Mouse (Mus musculus) frontal cortex, postnatal 14 days (tissue): ENCODE measurements around the gene Vcp.

Source experiments
- DNase-seq, 2 experiments: peaks; one replicate each; pipeline ENCODE4 v3.0.0; 2022; ENCODE audit warnings: low spot score in 2 of 2

Vcp gene

DNA sequence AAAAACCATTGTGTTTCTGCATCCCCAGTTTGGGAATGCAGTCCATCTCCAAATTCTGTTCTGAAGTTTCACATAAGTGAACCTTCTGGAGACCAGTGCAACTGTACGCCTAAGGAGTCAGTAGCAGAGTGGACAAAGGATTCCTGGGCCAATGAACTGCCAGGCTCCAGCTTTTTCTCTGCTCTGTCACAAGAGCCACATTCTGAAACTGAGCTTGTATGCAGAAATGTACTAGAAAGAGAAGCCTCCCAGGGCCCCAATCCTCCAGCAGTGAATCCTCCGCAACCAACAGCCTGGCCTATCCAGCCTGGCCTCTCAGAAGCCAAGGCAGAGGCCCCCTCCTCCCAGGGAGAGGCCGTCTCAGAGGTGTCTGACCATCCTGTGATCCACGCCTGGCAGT lies 27.4 kb downstream of the Vcp start:
- DNase-seq = no peak

DNA sequence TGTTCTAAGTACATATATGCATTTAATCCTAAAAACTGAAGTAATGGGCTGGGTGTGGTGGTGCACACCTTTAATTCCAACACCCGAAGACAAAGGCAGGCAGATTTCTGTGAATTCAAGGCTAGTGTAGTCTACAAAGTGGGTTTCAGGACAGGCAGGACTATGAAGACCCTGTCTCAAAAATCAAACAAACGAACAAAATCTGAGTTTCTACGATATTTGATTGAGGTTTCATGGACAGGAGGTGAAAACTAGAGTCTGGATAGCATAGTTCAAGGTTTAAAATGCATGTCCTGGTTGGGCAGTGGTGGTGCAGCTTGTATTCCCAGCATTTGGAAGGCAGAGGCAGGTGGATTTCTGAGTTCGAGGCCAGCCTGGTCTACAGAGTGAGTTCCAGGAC lies 31.0 kb downstream of the Vcp start, which contains the start of gene 1700022I11Rik:
Gene 1700022I11Rik (plus strand): TSS at position 301 of the 400 bp plus-strand sequence.
- no peak for DNase-seq

DNA sequence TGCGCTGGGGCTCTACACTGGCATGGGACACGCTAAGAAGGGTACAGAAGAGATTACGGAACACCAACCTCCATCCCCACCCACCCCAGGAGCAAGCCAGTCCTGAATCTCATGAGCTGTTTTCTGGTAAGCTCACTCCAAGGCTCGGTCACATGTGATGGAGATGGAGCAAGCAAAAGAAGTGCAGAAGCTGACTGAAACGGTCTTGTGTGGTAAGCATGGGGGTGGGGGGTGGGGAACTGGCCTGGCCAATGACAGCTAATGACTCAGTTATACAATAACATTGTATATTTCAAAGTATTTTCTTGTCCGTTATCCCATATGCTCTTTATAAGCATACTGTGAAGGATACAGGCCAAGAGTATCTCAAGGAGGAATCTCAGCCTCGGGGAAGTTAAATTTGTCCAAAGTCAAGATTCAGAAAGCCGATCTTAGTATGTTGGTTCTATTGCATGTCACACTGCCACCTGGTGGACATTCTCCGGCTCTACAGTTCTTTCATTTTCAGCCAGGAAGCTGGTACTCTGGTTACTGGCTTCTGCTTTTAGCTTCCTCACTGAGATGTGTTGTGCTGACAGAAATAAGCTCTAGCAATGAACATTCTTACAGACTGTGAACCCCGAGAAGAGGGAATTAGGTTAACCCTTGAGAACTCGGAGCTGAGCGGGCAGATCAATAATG lies 35.1 kb downstream of the Vcp start:
- peak in 1 of 2 experiments; percentile 53 for DNase-seq

DNA sequence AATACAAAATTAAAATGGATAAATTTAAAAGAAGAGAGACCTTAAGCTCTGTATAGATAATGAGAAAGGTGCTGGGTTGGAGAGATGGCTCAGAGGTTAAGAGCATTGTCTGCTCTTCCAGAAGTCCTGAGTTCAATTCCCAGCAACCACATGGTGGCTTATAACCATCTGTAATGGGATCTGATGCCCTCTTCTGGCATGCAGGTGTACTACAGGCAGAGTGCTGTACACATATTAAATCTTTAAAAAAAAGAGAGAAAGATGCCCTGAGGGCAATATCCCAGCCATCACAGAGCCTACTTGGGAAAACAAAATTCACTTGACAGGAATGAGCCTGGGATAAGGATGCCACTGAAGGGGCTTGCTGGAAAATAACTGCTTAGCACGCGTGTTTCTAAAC lies 36.8 kb downstream of the Vcp start:
- no peak for DNase-seq

DNA sequence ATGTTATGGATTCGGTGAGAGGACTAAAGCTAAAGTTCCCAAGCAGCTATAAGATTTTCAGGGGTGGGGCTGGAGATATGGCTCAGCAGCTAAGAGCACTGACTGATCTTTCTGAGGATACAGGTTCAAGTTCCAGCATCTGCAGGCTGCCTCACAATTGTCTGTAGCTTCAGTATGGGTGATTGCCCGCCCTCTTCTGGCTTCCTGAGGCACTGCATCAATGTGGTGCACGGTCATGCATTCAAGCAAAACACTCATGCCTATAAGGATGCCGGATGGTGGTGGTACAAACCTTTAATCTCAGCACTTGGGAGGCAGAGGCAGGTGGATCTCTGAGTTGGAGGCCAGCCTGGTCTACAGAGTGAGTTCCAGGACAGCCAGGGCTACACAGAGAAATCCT lies 38.7 kb downstream of the Vcp start:
- peak in 1 of 2 experiments; percentile 71 for DNase-seq

DNA sequence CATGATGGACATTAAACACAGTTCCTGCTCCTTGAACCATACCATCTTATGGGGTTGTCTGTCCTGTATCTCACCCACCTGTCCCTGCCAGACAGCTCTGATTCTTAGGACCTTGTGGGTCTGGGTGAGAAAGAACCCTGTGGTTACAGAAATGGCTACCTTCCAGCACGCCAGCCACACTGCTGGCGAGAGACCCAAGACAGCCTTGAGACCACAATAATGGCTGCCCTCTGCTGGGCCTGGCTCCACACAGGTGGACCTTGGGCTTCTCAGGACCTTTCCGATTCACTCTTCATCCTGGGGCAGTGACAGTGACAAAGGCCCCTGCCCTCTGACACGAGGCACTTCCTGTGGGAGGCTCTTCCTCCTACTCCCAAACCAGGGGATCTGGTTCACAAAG lies 40.9 kb downstream of the Vcp start:
- DNase-seq = no peak

DNA sequence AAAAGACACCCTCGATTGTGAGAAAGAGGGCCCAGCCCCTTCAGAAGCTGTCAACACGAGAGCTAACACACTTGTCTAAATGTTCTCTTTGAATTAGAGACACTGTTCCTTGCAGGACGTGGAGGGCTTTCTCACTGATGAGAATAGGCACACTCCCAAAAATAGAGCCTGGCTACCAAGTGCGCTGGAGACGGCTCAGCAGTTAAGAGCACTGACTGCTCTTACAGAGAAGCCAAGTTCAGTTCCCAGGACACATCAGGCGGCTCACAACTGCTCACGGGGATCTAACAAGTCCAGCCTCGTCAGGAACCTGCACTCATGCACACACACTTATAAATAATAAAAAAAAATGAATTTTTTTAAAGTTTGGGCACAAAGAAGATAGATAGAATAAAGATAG lies 41.4 kb downstream of the Vcp start:
- DNase-seq = no peak

DNA sequence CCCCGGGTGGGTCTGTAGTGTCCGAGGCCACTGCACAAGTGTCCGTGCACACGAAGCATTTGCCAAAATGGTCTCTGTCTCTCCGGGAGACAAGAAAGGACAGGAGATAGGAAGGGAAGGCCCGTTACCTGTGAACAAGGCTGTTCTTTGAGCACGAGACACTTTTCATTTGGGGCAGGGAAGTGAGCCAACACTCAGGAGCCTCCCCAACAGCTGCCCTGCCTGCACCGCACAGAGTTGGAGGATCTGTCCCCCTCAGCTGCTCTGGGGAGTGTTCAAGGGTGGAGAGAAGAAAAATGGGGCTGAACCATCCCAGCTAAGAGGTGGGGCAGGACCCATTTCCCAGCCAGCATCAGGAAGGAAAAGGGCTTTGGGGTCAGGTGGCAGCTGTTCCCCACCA lies 42.3 kb downstream of the Vcp start:
- DNase-seq = no peak

DNA sequence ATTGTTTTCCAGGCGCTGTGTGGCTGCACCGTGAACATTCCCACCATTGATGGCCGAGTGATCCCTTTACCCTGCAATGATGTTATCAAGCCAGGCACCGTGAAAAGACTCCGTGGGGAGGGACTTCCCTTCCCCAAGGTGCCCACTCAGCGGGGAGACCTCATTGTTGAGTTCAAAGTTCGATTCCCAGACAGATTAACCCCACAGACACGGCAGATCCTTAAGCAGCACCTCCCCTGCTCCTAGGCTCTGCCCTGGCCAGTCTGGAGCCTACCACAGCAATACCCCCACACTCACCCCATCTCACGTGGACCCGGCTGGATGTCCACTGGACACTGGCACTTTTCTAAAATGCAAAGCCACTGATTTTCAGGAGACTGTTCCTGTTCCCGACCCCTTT lies 43.0 kb downstream of the Vcp start:
- no peak for DNase-seq

DNA sequence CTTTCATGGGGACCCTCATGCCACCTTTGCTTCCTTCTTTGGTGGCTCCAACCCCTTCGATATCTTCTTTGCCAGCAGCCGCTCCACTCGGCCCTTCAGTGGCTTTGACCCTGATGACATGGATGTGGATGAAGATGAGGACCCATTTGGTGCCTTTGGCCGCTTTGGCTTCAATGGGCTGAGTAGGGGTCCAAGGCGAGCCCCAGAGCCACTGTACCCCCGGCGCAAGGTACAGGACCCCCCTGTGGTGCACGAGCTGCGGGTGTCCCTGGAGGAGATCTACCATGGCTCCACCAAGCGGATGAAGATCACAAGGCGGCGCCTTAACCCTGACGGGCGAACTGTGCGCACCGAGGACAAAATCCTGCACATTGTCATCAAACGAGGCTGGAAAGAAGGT lies 43.7 kb downstream of the Vcp start:
- DNase-seq = no peak

DNA sequence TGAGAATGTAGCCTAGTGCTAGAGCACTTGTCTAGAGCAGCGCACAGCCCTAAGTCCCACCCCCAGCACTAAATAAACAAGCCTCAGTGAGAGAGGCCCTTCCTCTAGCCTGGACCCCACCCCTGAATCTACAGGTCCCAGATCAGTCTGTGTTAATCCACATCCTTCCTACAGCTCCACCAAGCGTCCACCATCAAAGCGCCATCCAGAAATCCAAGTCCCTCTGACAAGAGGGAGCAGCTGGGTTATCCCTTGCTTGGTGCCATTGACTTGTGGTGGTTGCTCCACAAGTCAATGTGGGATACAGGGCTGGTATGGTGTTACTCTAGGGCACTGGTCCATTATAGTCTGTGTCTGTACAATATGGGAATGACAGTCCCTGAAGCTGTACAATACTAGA lies 45.1 kb downstream of the Vcp start:
- no peak for DNase-seq

DNA sequence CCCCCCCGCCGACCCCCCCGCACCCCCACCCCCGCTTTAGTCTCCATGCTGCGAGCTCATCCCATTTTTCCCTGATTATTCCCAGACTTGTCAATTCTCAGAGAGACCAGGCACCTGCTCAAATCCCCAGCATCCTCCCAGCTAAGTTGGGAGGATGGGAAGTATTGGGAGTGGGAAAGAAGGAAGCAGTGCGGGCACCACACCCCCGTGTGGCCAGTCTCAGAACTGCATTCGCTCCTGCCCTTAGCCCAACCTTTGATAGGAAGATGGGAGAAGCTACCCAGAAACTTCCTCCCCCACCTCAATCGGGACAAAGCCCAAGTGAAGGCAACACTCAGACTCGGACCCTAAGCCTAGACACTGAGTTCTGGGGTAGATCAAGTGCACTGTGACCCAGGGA lies 46.0 kb downstream of the Vcp start:
- DNase-seq = peak in 1 of 2 experiments; percentile 86

DNA sequence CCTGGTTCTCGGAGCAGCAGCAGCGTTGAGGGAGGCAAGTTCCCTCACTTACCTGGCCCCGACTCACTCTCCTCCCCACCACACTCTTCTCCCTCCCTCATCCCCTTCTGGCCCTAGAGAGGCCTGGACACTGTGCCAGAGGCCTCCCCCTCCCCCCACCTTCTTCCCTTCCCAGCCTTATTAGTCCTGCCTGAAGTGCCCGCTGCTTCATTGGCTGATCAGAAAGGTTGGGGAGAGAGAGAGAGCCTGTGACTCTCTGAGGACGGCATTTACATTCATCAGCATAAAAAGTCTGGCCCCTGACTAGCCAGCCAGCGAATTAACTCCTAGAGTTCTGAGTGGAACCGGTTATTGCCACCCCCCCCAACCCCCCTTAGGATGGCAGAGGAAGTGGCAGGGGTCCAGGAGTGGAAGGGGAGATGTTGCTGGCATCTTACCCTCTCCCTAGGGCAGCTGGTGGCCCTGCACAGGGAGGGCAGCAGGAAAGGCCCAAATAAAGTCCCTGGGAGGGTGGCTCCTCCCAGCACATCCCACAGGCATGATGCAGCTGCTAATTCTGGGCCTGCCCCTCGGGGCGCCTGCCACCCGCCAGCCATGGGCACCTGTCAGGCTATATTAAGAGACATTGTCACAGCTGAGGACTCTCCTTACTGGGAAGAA lies 46.7 kb downstream of the Vcp start:
- peak in 1 of 2 experiments; percentile 38 for DNase-seq

DNA sequence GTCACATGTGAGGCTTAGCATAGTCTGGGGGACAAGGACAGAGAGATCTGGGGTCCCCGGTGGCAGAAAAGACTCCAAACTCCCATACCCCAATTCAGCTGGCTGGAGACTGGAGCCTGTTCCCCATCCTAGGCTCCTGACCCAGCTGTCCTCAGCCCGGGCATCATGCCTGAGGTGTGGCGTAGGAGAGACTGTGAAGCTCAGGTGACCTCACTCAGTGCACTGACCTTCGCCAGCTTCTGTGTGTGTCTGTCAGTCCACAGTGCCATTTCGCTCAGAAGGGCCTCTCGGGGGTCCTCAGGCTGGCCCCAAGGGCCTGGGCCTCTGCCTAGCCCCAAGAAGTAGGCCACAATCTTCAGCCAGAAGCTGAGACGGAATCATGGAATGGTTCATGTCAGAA lies 47.7 kb downstream of the Vcp start:
- no peak for DNase-seq

DNA sequence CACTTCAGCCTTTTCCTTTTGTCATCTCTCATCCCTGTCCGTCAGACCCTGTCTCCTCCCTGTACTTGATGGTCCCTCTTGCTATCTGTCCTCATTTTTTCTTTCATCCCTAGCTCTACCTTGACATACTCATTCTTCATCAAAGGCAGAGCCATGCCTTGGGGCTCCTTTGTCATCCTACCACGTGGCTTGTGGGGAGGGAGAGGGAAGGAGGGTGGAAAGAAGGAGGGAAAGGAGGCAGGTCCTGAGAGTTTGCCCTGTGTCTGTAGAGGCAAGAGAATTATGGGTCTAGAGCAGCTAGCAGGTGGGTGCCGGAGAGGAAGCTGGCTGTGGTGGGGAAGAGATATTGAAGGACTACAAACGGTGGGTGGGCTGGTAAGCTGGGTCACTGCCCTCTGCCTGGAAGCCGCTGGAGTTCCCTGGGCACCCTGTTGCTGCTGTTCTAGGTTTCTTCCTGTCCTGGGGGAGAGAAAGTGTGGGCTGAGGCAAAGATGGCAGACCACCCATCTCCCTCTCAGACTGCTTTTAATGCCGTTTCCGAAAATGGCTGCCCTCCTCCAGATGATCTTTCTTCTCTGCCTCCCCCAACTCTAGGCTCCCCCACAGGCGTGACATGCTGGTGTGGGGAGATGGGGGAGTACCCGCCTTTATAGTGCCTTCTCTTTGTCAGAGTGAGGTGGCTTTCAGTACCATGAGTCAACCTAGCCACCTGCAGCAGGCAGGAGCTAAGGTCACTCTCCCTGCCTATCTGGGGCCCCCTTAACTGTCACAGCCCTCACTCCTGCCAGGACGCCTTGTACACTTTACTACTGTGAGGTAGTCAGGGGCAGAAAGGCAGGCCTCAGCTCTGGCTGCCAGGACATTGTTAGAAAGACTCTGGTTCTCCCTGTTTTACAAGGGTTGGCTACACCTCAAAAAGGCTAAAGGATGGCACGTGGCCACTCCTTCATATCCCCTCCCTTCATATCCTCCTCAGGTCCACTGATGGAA lies 48.8 kb downstream of the Vcp start:
- DNase-seq = no peak

DNA sequence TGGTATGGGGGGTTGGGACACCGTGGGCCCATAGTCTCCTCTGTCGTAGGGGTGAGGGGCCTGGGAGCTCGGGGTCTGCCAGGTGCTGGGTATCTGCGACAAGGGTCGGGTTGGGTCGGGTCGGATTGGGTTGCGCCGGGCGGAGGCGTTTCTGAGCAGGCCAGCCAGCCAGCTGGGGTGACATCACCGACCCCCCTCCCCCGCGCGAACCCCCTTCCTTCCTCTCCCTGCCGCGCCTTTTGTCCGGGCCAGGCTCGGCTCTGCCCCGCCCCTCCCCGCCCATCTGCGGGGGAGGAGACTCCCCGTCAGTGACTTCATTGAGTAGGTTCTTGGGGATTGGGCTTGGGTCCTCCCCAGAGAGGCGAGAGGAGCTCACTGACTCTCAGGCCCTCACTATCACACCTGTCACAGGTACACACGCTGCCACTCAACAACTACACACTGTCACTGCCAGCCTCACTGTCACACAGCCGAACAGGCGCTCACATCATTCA lies 50.2 kb downstream of the Vcp start:
- DNase-seq = peak; percentile 81 to 84

DNA sequence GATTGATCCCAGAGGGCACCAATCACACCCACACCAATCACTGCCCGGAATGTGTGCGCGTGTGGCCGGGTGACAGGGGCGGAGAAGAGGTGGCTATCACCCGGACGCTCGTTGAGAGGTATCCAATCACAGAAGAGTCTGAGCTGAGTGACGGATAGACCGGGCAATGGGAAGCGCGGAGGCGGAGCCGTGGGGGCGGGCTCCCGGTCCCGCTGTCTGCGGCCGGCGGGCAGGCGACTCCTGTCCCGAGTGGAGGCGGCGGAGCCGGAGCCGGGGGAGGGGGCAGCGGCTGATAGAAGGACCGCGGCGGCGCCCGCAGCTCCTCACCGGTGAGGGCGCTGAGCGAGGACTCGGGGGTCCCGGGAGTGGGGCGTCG lies 50.6 kb downstream of the Vcp start, which contains the start of gene Dnajb5:
Gene Dnajb5 (plus strand): TSS at position 139 of the 376 bp plus-strand sequence.
- peak; percentile 98 to 99 for DNase-seq

DNA sequence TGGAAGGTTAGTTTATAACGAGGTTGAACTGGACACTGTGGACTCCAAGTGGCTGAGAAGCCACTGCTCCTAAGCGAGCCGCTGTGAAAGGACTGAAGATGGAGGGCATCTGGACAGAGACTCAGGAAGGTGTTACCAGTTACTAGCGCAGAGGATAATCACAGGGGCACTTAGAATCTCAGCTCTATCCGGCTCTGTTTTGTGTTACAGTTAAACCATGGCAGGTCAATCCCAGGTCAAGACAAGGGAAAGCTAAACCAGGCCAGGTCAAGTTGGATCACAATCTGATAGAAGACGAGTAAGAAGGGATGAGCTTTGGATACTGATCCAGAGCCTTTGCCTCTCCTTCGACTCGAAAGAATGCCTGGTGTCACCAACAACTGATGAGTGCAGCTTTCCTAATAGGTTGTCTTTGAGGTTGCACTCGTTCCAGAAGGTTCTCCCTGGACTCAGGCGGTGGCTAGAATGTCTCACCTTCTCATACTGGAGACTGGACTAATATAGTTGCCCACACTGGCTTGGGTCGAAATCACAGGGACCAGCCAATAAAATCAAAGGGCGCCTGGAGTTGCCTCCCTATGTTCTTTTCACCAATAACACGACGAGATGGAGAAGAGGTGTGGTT lies 51.1 kb downstream of the Vcp start:
- peak in 1 of 2 experiments; percentile 52 for DNase-seq

DNA sequence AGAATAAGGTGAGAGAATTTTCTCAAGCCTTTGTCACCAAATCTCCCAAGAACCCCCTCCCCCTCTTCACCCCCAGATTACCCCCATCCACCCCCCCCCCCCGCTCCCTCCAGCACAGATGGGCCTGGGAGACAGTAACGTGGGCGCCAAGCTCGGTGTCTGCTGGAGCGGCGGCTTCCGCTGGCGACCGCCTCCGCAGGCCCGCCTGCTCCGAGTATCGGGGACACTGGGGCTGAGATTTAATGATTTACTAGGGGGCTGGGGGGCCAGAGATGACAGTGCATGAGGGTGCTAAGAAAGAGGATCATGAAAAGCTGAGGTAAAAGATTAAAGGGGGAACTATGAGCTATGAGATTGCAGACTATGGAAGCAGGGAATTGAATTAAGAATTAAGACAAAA lies 51.8 kb downstream of the Vcp start:
- no peak for DNase-seq

DNA sequence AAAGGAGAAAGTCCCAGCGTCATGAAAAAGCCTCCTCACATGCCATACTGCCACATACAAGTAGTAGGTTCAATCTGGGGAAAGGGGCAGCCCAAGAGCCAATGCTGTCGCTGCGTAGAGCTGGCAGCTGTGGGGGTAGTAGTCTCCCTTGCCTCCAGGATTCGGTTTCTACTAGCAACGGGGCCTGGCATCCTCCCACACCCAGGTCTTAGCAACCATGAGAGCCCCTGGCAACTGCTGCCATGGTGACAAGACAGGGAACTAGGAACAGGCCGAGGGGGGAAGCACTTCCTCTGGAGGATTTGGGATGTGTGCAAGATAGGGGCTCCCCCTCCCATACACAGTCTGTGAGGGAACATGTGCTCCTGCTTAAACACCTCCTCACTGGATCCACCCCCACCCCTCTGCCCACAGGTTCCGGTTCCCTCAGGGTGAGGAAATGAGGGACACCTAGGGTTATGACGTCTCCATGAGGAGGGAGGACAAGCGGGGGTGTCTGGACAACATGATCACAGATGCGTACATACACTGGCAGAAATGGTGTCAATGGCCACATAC lies 53.5 kb downstream of the Vcp start:
- DNase-seq = peak; percentile 84 to 95

DNA sequence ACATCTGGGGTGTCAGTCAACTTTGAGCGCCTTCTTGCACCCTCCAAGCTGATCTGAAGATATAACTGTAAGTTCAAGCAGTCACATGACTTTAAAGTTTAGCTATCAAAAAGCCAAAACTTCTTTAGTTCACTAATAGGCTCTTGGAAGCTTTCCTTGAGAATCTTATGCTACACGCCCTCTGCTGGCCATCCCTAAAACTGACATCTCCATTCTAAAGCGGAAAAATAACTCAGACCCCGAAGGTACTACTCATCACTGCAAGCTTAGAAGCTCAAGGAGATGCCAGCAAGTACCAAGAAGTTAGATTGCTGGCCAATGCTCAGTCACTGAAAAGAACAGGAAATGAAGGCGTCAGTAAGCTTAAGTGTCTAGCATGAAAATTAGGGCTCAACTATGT lies 54.4 kb downstream of the Vcp start:
- DNase-seq = peak in 1 of 2 experiments; percentile 80
